Mouse (Mus musculus): Measurements from ENCODE around the gene Add3. TPM values are rescaled to one million over a fixed set of nuclear protein-coding genes. Genes with fewer than 3 reads are reported as not detected.

The Add3 gene
- polyA plus RNA-seq, 1 experiment from 2014 or later = 98.7 TPM

Other genes with a start within 250 kb of the Add3 start
- 144 and 161 TPM in 2 replicates for gene Xpnpep1, start 100.2 kb upstream of the Add3 start, polyA plus RNA-seq (2015; fragmentation: Nextera tagmentation; extraction: Ambion mirVana)
- 35.4 and 40.1 TPM in 2 replicates for gene Mxi1, start 170.1 kb downstream of the Add3 start, polyA plus RNA-seq (2015; fragmentation: Nextera tagmentation; extraction: Ambion mirVana)
- 2.2 TPM in 1 of 2 replicates, not detected in the other for gene Gm10197, start 231.3 kb downstream of the Add3 start, polyA plus RNA-seq (2015; fragmentation: Nextera tagmentation; extraction: Ambion mirVana)

Measured in limb, embryonic 15.5 days (tissue).